Mouse (Mus musculus): ENCODE measurements around the gene Kif5c.

DNA sequence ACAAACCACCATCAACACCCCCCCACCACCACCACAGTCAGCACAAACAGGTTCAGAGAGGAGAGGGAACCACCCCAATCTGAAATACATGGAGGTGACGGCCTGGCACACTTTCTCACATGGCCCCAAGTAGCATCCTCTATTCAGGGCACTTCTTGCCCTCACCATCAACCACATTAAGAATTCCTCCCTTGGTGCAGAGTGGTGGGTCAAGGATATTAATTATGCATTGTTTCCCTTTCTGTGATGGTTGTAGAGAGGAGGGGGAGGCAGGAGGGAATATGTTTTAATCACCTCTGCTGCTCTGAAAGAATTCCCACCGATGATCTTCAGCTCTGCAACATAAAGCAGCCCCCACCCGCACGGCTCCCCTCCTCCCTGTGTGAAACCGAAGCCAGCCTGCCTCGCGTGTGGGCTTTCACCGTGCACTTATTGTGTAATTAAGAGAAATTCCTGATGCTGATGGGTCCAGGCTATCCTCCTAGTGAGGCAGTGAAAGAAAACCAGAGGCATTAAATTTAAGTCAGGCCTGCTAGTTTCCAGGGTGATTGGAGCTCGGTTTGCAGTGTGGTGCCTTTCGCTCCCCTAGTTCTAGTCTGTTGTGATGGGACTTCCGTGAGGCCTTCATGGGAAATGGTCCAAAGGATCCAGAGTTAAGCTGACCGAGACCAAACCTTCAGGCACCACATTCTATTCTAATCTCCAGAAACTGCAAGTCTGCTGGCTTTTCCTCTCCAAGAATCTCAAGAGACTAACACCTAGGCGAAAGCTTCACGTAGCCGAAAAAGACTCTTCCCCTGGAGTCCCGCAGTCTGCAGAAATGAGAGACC lies 60.3 kb downstream of the Kif5c start:
- no peak for TF ChIP-seq CTCF (IDR thresholded peaks at IDR 0.05; ENCODE audit: insufficient read depth, low read length)
- TF ChIP-seq POLR2A (IDR thresholded peaks at IDR 0.05; ENCODE audit: borderline replicate concordance, extremely low read depth, low read depth, low read length) = no peak
